Mouse (Mus musculus) heart, adult 2 months (tissue): ENCODE data around the gene Pde4d. TPM values are rescaled to one million over a fixed set of nuclear protein-coding genes. Genes with fewer than 3 reads are reported as not detected.
"Not testable (repeated sequence)": the region's sequence is repeated elsewhere in the genome, so short reads cannot be mapped to it uniquely, and the experiment has no call there.

Experiments
- DNase-seq, 2 experiments: peaks; one replicate each; pipeline ENCODE4 v3.0.0; 2021
- H3K27ac ChIP-seq: fragments of 200-600 bp; 2 replicates; pipeline ENCODE4 v1.8.1; 2022
- H3K27me3 ChIP-seq: fragments of 200-500 bp; 2 replicates; pipeline ENCODE4 v1.6.1; 2012; ENCODE audit warnings: mild to moderate bottlenecking, low read length, inconsistent platforms, mixed read lengths; ENCODE audit not compliant: control insufficient read depth, insufficient read depth
- H3K36me3 ChIP-seq: fragments of 200-500 bp; 2 replicates; pipeline ENCODE4 v1.6.1; 2012; ENCODE audit warnings: low read length, inconsistent platforms; ENCODE audit not compliant: control insufficient read depth, insufficient read depth
- H3K4me1 ChIP-seq: fragments of 200-500 bp; 2 replicates; pipeline ENCODE4 v1.6.1; 2011; ENCODE audit warnings: low read length; ENCODE audit not compliant: control insufficient read depth, insufficient read depth
- H3K4me3 ChIP-seq: fragments of 200-600 bp; 2 replicates; pipeline ENCODE4 v1.8.1; 2022
- H3K79me2 ChIP-seq: fragments of 200-500 bp; replicated peaks from 2 replicates; pipeline ENCODE4 v1.6.1; 2012; ENCODE audit warnings: mild to moderate bottlenecking, inconsistent platforms, low read length, moderate library complexity, mixed read lengths; ENCODE audit not compliant: control insufficient read depth, insufficient read depth
- H3K9ac ChIP-seq: fragments of 200-500 bp; 2 replicates; pipeline ENCODE4 v1.6.1; 2012; ENCODE audit warnings: low read depth, mild to moderate bottlenecking, control low read depth, inconsistent platforms, low read length, mixed read lengths
- CTCF ChIP-seq: fragments of 200-600 bp; IDR thresholded peaks from 2 replicates; pipeline ENCODE4 v1.8.1; 2022; ENCODE audit warnings: antibody characterized with exemption, mild to moderate bottlenecking, moderate library complexity
- EP300 ChIP-seq: fragments of 200-500 bp; IDR thresholded peaks from 2 replicates; pipeline ENCODE4 v1.6.1; 2011; ENCODE audit warnings: low read depth, low read length, control low read depth; ENCODE audit not compliant: insufficient read depth
- POLR2A ChIP-seq: fragments of 200-500 bp; IDR thresholded peaks from 2 replicates; pipeline ENCODE4 v1.6.1; 2011; ENCODE audit warnings: mild to moderate bottlenecking, low read depth, low read length, control low read depth; ENCODE audit not compliant: insufficient read depth
- WGBS: fragments of 180-500 bp; shearing (Covaris S2); methylation state at CpG from one replicate; pipeline ENCODE4 v1.1.7; 2018; 5-methylcytosine and 5-hydroxymethylcytosine counted together
- intact Hi-C: fragments of 180-260 bp; cut with DNase I; formaldehyde crosslinking; loops from one replicate; pipeline ENCODE4 v1.15.1; 2025
- polyA plus RNA-seq: library from polyadenylated mRNA; depleted of rRNA; stranded (reverse); fragments of >200 nt; gene quantifications from 2 replicates; pipeline ENCODE4 v1.2.3, GENCODE M21; 2012
- total RNA-seq, 2 experiments: library from RNA; stranded (reverse); gene quantifications; 2 replicates each; pipeline ENCODE4 v1.2.3; 2021

The Pde4d gene
- total and polyA plus RNA-seq, 3 experiments: 11.5 to 40.1 (median 38.1) TPM

GRCm38 (mm10) chr13:108769465-108770056, 319.8 kb downstream of the Pde4d start:
- TF ChIP-seq CTCF (no peak), POLR2A (no peak), EP300 (no peak)
- no peak overlapping the region for H3K4me3 ChIP-seq
- intact Hi-C loops: no loop called here

GRCm38 (mm10) chr13:108772386-108772785, 322.6 kb downstream of the Pde4d start:
- no peak for DNase-seq
- intact Hi-C loops: no loop called here
- TF ChIP-seq POLR2A (no peak), CTCF (no peak), EP300 (no peak)
- H3K9ac ChIP-seq: no peak overlapping the region
- no peak overlapping the region for H3K4me3 ChIP-seq
- no peak overlapping the region for H3K27ac ChIP-seq
- 54% methylated on average over 3 of the region's 3 CpGs for WGBS
- peaks cover 6% of the 10 kb centered on the region for H3K4me1 ChIP-seq
- peaks cover 4% of the 10 kb centered on the region; the same call in 1 of the 2 replicates for H3K36me3 ChIP-seq
- no peaks in the 10 kb centered on the region for H3K79me2 ChIP-seq
- no peaks in the 10 kb centered on the region for H3K27me3 ChIP-seq

More at GRCm38 (mm10) chr13:108769465-108770056, 319.8 kb downstream of the Pde4d start:
- H3K27me3 ChIP-seq: no peaks in the 10 kb centered on the region
- 73% methylated on average over 3 of the region's 3 CpGs for WGBS
- no peaks in the 10 kb centered on the region for H3K79me2 ChIP-seq
- no peak overlapping the region for H3K9ac ChIP-seq
- no peaks in the 10 kb centered on the region for H3K36me3 ChIP-seq
- no peak overlapping the region for H3K27ac ChIP-seq
- no peaks in the 10 kb centered on the region; the same call in 1 of the 2 replicates for H3K4me1 ChIP-seq
- no peak for DNase-seq

- no peak for DNase-seq
- WGBS: 52% methylated on average over 1 of the region's 1 CpGs
- intact Hi-C loops: no loop called here
Observed at GRCm38 (mm10) chr13:108774981-108775380, 325.2 kb downstream of the Pde4d start.

GRCm38 (mm10) chr13:108775882-108776281, 326.1 kb downstream of the Pde4d start:
- H3K79me2 ChIP-seq: no peaks in the 10 kb centered on the region
- 22% methylated on average over 7 of the region's 7 CpGs for WGBS
- no peak overlapping the region for H3K4me3 ChIP-seq
- no peak for DNase-seq
- no peak overlapping the region for H3K27ac ChIP-seq
- peaks cover 6% of the 10 kb centered on the region for H3K4me1 ChIP-seq
- no peak overlapping the region for H3K9ac ChIP-seq
- H3K36me3 ChIP-seq: peaks cover 4% of the 10 kb centered on the region; the same call in 1 of the 2 replicates
- no peaks in the 10 kb centered on the region for H3K27me3 ChIP-seq
- intact Hi-C loops: no loop called here
- no peak for TF ChIP-seq POLR2A
- no peak for TF ChIP-seq CTCF
- no peak for TF ChIP-seq EP300

More at GRCm38 (mm10) chr13:108774981-108775380, 325.2 kb downstream of the Pde4d start:
- H3K27me3 ChIP-seq: no peaks in the 10 kb centered on the region
- H3K27ac ChIP-seq: no peak overlapping the region
- H3K79me2 ChIP-seq: no peaks in the 10 kb centered on the region
- H3K4me3 ChIP-seq: no peak overlapping the region
- H3K36me3 ChIP-seq: peaks cover 4% of the 10 kb centered on the region; the same call in 1 of the 2 replicates
- no peak for TF ChIP-seq CTCF
- TF ChIP-seq POLR2A: no peak
- no peak for TF ChIP-seq EP300
- H3K9ac ChIP-seq: no peak overlapping the region
- H3K4me1 ChIP-seq: peaks cover 6% of the 10 kb centered on the region

- not testable (repeated sequence) for H3K27ac ChIP-seq, DNase-seq
- TF ChIP-seq CTCF: 0 out of 2 replicates have a peak, but pooled peaks have one; percentile 7
Observed at GRCm38 (mm10) chr13:108797620-108798019, 347.9 kb downstream of the Pde4d start.

GRCm38 (mm10) chr13:108809191-108809590, 359.4 kb downstream of the Pde4d start:
- intact Hi-C loops: no loop called here
- Histone ChIP-seq H3K79me2 (no peaks in the 10 kb centered on the region), H3K27ac (no peak overlapping the region), H3K9ac (no peak overlapping the region), H3K27me3 (no peaks in the 10 kb centered on the region), H3K4me3 (no peak overlapping the region), H3K4me1 (no peaks in the 10 kb centered on the region), H3K36me3 (no peaks in the 10 kb centered on the region)
- 85% methylated on average over 7 of the region's 7 CpGs for WGBS
- TF ChIP-seq EP300 (no peak), CTCF (no peak), POLR2A (no peak)
- no peak for DNase-seq

More at GRCm38 (mm10) chr13:108797620-108798019, 347.9 kb downstream of the Pde4d start:
- H3K79me2 ChIP-seq, H3K4me3 ChIP-seq, intact Hi-C loops, H3K36me3 ChIP-seq, H3K9ac ChIP-seq, H3K27me3 ChIP-seq, H3K4me1 ChIP-seq: not testable (repeated sequence)
- 85% methylated on average over 3 of the region's 3 CpGs for WGBS
